Mouse (Mus musculus): Measurements from ENCODE around the gene Eef1a2. TPM values are rescaled to one million over a fixed set of nuclear protein-coding genes. Genes with fewer than 3 reads are reported as not detected.

Eef1a2 gene
- polyA plus RNA-seq, 1 experiment: 0.60 TPM

DNA sequence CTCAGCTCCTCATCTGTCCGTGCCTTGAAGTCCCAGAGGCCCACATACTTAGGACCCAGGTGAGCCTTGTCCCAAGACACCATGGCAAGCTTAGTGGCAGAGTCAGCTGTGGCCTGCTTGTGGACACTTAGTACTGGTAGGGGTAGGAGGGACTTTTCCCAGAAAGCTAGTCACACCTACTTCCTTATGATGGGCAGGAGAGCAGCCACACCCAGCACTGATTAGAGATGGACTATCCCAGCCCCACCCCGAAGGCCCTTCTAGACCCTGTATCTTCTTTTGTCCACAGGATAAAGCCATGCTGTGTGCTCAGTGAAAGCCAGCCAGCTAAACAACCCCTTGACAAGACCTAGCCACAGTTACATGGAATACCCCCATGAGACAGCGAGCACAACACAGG, 45.6 kb upstream of the Eef1a2 start, which contains the start of gene Ptk6:
Gene Ptk6, minus strand, starts transcription at position 368 of the 400 bp plus-strand sequence.
- no peak within 1 kb of the TSS for H3K4me2 ChIP-seq (ENCODE audit: low read depth)
- peaks cover 59% of the 10 kb centered on the region for H3K27me3 ChIP-seq (ENCODE audit: control insufficient read depth, insufficient read depth, insufficient read length)
- no peaks in the 10 kb centered on the region for H3K79me2 ChIP-seq (ENCODE audit: control insufficient read depth, insufficient read depth)
- H3K36me3 ChIP-seq (ENCODE audit: control insufficient read depth, insufficient read depth): no peaks in the 10 kb centered on the region
- TF ChIP-seq POLR2A (IDR thresholded peaks at IDR 0.05; ENCODE audit: insufficient read length, low read depth) (no peak), SRF (IDR thresholded peaks at IDR 0.05; ENCODE audit: control insufficient read depth, insufficient read length, low read depth) (no peak), TCF3 (IDR thresholded peaks at IDR 0.05; ENCODE audit: insufficient read length, low read depth) (no peak), MYOG (IDR thresholded peaks at IDR 0.05; ENCODE audit: control insufficient read depth in 1 of 3, insufficient read depth in 1 of 3, insufficient read length in 2 of 3, low read depth in 2 of 3) (no peak), MAX (IDR thresholded peaks at IDR 0.05; ENCODE audit: low read depth) (no peak), TCF12 (IDR thresholded peaks at IDR 0.05; ENCODE audit: insufficient read depth, poor library complexity, severe bottlenecking) (no peak), USF1 (IDR thresholded peaks at IDR 0.05; ENCODE audit: low read depth) (no peak), REST (IDR thresholded peaks at IDR 0.05; ENCODE audit: insufficient read depth, insufficient read length) (no peak), POLR2AphosphoS2 (IDR thresholded peaks at IDR 0.05; ENCODE audit: insufficient read length, low read depth) (no peak), E2F4 (IDR thresholded peaks at IDR 0.05; ENCODE audit: insufficient read depth) (no peak), CEBPB (IDR thresholded peaks at IDR 0.05; ENCODE audit: insufficient read depth, poor library complexity, severe bottlenecking) (no peak), MYOD1 (IDR thresholded peaks at IDR 0.05; ENCODE audit: control insufficient read depth in 1 of 3, insufficient read length in 2 of 3, low read depth in 2 of 3) (no peak)
- no peak within 1 kb of the TSS for H3ac ChIP-seq (ENCODE audit: control insufficient read depth, insufficient read length)
- H3K4me3 ChIP-seq: no peak within 1 kb of the TSS

DNA sequence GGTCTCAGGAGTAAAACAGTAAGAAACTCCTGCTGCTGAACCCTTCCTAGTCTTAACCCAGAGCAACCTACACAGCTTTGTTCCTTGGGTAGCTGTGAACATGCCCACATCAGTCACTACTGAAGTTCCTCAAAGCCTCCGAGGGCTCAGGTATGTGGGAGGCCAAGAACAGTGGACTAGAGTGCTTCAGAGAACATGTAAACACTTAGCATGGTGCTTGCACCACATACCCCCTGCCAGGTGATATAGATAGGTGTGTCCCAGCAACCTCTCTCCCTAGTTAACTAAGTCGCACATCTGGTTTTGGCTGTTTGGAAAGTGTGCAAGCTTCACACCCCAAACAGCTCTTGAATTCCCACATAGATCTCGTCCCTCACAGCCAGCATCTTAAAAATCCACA, 44.8 kb upstream of the Eef1a2 start:
- no peak for TF ChIP-seq MYOG (IDR thresholded peaks at IDR 0.05; ENCODE audit: control insufficient read depth in 1 of 3, insufficient read depth in 1 of 3, insufficient read length in 2 of 3, low read depth in 2 of 3)
- no peak for TF ChIP-seq MYOD1 (IDR thresholded peaks at IDR 0.05; ENCODE audit: control insufficient read depth in 1 of 3, insufficient read length in 2 of 3, low read depth in 2 of 3)
- TF ChIP-seq POLR2AphosphoS2 (IDR thresholded peaks at IDR 0.05; ENCODE audit: insufficient read length, low read depth): no peak
- TF ChIP-seq USF1 (IDR thresholded peaks at IDR 0.05; ENCODE audit: low read depth): no peak
- no peak for TF ChIP-seq TCF3 (IDR thresholded peaks at IDR 0.05; ENCODE audit: insufficient read length, low read depth)
- no peak for TF ChIP-seq SRF (IDR thresholded peaks at IDR 0.05; ENCODE audit: control insufficient read depth, insufficient read length, low read depth)
- TF ChIP-seq MAX (IDR thresholded peaks at IDR 0.05; ENCODE audit: low read depth): no peak
- no peak for TF ChIP-seq POLR2A (IDR thresholded peaks at IDR 0.05; ENCODE audit: insufficient read length, low read depth)
- no peak for TF ChIP-seq CEBPB (IDR thresholded peaks at IDR 0.05; ENCODE audit: insufficient read depth, poor library complexity, severe bottlenecking)
- H3K4me3 ChIP-seq: no peak overlapping the region
- peaks cover 51% of the 10 kb centered on the region for H3K27me3 ChIP-seq (ENCODE audit: control insufficient read depth, insufficient read depth, insufficient read length)
- no peak overlapping the region for H3K4me2 ChIP-seq (ENCODE audit: low read depth)
- H3K36me3 ChIP-seq (ENCODE audit: control insufficient read depth, insufficient read depth): no peaks in the 10 kb centered on the region
- no peaks in the 10 kb centered on the region for H3K79me2 ChIP-seq (ENCODE audit: control insufficient read depth, insufficient read depth)
- no peak overlapping the region for H3ac ChIP-seq (ENCODE audit: control insufficient read depth, insufficient read length)

DNA sequence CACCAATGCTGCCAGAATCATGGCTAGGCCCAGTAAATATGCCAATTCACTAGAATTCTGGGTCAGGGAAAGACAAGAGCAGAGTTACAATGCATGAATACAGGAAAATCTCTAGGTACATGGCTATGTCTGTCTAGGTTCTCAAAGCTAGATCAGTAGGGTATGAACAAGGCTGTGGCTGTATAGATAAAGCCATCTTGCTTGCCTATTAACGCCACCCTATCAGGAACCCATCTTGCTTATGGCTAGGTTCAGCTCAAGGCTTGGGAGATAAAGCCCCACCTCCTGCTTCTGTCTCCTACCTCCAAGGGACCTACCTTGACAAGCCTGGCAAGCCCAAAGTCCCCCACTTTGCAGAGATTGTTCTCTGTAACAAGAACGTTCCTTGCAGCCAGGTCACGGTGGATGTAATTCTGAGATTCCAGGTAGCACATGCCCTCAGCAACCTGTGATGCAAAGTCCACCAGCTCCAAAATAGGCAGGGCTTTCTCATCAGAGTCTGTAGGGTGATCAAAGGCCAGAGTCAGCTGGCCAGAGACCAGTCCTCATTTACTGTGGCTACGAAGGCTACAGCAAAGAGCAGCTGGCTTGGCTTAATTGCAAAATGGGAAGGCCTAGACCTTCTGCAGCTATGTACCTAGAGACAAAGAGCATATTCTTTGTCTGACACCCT, 40.0 kb upstream of the Eef1a2 start:
- H3K79me2 ChIP-seq (ENCODE audit: control insufficient read depth, insufficient read depth): no peaks in the 10 kb centered on the region
- no peak overlapping the region for H3K4me3 ChIP-seq
- peaks cover 33% of the 10 kb centered on the region for H3K27me3 ChIP-seq (ENCODE audit: control insufficient read depth, insufficient read depth, insufficient read length)
- TF ChIP-seq POLR2A (IDR thresholded peaks at IDR 0.05; ENCODE audit: insufficient read length, low read depth): no peak
- TF ChIP-seq MAX (IDR thresholded peaks at IDR 0.05; ENCODE audit: low read depth): no peak
- no peak for TF ChIP-seq USF1 (IDR thresholded peaks at IDR 0.05; ENCODE audit: low read depth)
- TF ChIP-seq TCF3 (IDR thresholded peaks at IDR 0.05; ENCODE audit: insufficient read length, low read depth): no peak
- TF ChIP-seq E2F4 (IDR thresholded peaks at IDR 0.05; ENCODE audit: insufficient read depth): no peak
- no peak for TF ChIP-seq POLR2AphosphoS2 (IDR thresholded peaks at IDR 0.05; ENCODE audit: insufficient read length, low read depth)
- no peak for TF ChIP-seq TCF12 (IDR thresholded peaks at IDR 0.05; ENCODE audit: insufficient read depth, poor library complexity, severe bottlenecking)
- no peak for TF ChIP-seq CEBPB (IDR thresholded peaks at IDR 0.05; ENCODE audit: insufficient read depth, poor library complexity, severe bottlenecking)
- TF ChIP-seq MYOG (IDR thresholded peaks at IDR 0.05; ENCODE audit: control insufficient read depth in 1 of 3, insufficient read depth in 1 of 3, insufficient read length in 2 of 3, low read depth in 2 of 3): no peak
- TF ChIP-seq MYOD1 (IDR thresholded peaks at IDR 0.05; ENCODE audit: control insufficient read depth in 1 of 3, insufficient read length in 2 of 3, low read depth in 2 of 3): no peak
- no peak for TF ChIP-seq REST (IDR thresholded peaks at IDR 0.05; ENCODE audit: insufficient read depth, insufficient read length)
- no peak for TF ChIP-seq SRF (IDR thresholded peaks at IDR 0.05; ENCODE audit: control insufficient read depth, insufficient read length, low read depth)
- H3K36me3 ChIP-seq (ENCODE audit: control insufficient read depth, insufficient read depth): no peaks in the 10 kb centered on the region
- no peak overlapping the region for H3K4me2 ChIP-seq (ENCODE audit: low read depth)
- H3ac ChIP-seq (ENCODE audit: control insufficient read depth, insufficient read length): no peak overlapping the region

DNA sequence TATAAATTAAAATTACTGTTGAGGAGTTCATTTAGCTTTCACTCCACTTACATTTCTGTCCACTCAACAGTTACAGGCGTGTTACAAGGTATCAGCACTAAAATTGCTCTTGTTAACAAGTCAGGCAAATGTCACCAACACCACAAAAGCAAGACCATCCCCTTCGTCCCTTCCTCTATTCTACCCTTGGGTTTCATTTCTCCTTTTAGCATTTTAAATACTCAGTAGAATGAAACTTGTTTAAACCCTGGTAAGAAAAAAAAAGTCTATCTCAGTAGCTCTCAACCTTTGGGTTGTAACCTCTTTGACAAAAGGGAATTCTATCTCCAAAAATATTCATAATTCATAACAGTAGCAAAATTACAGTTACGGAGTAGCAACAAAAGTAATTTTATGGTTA, 36.2 kb upstream of the Eef1a2 start:
- H3K4me3 ChIP-seq: no peak overlapping the region
- H3K4me2 ChIP-seq (ENCODE audit: low read depth): no peak overlapping the region
- H3K27me3 ChIP-seq (ENCODE audit: control insufficient read depth, insufficient read depth, insufficient read length): peaks cover 11% of the 10 kb centered on the region
- H3K36me3 ChIP-seq (ENCODE audit: control insufficient read depth, insufficient read depth): no peaks in the 10 kb centered on the region
- H3ac ChIP-seq (ENCODE audit: control insufficient read depth, insufficient read length): no peak overlapping the region
- no peaks in the 10 kb centered on the region for H3K79me2 ChIP-seq (ENCODE audit: control insufficient read depth, insufficient read depth)
- no peak for TF ChIP-seq REST (IDR thresholded peaks at IDR 0.05; ENCODE audit: insufficient read depth, insufficient read length)
- TF ChIP-seq POLR2A (IDR thresholded peaks at IDR 0.05; ENCODE audit: insufficient read length, low read depth): no peak
- TF ChIP-seq MAX (IDR thresholded peaks at IDR 0.05; ENCODE audit: low read depth): no peak
- TF ChIP-seq E2F4 (IDR thresholded peaks at IDR 0.05; ENCODE audit: insufficient read depth): no peak
- no peak for TF ChIP-seq TCF12 (IDR thresholded peaks at IDR 0.05; ENCODE audit: insufficient read depth, poor library complexity, severe bottlenecking)
- TF ChIP-seq MYOG (IDR thresholded peaks at IDR 0.05; ENCODE audit: control insufficient read depth in 1 of 3, insufficient read depth in 1 of 3, insufficient read length in 2 of 3, low read depth in 2 of 3): no peak
- TF ChIP-seq SRF (IDR thresholded peaks at IDR 0.05; ENCODE audit: control insufficient read depth, insufficient read length, low read depth): no peak
- no peak for TF ChIP-seq USF1 (IDR thresholded peaks at IDR 0.05; ENCODE audit: low read depth)
- TF ChIP-seq MYOD1 (IDR thresholded peaks at IDR 0.05; ENCODE audit: control insufficient read depth in 1 of 3, insufficient read length in 2 of 3, low read depth in 2 of 3): no peak
- TF ChIP-seq TCF3 (IDR thresholded peaks at IDR 0.05; ENCODE audit: insufficient read length, low read depth): no peak
- TF ChIP-seq CEBPB (IDR thresholded peaks at IDR 0.05; ENCODE audit: insufficient read depth, poor library complexity, severe bottlenecking): no peak
- TF ChIP-seq POLR2AphosphoS2 (IDR thresholded peaks at IDR 0.05; ENCODE audit: insufficient read length, low read depth): no peak
